Mouse (Mus musculus) lung, postnatal 10 days (tissue): ENCODE results near the gene Arel1.

ENCODE experiments used
- DNase-seq: peaks from one replicate; pipeline ENCODE4 v3.0.0; 2021

Gene Arel1

DNA sequence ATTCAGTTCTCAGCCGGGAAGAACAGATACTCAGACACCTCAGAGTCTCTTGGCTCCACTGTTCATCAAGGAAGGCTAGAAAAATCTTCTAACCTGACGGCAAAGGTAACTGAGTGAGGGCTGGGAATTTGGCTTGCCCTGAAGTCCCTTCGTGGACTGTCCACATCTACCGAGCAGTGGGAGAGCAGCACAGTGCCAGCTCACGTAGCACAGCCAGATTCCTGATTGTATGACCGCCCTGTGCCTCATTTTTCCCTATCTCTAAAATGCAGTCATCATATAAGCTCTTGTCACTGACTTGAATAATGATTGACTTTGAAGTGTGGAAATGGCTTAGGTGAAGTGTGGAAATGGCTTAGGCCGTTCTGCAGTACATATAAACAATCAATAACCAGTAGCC, 66.3 kb downstream of the Arel1 start:
- DNase-seq, result no peak

DNA sequence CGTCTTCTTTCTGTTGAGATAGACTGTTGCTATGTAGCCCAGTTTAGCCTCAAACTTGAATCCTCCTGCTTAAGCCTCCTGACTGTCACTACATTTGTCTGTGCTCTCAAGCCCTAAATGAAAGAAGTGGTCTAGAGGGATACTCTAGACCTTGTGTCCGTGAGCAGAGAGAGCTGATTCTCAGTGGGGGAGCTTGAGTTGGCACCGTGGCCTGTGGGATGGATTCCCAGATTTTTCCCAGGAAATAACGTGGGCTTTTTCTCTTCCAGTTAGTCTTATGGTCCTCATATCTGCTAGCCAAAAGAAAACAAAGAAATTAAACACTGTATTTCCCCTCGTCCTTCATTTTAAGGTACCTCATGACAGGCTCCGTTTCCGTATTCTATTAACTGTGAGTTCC, 70.4 kb downstream of the Arel1 start:
- no peak for DNase-seq

DNA sequence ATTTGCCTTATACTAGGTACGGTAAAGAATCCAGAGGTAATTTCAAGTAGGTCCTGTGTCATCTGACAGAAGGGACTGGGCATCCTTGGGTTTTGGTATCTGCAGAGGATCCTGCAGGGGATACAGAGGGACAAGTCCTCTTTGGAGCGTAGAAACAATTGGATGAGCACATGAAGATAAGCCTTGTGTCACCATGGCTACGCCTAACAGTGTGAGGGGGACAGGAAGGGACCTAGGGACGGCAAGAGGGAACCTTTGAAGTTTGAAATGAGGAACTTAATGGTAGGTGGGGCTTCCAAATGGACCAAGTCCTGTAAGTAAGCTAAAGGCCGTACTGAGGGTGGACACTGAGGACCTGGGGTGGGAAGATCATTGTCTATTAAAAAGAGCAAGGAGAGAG, 73.4 kb downstream of the Arel1 start:
- no peak for DNase-seq

DNA sequence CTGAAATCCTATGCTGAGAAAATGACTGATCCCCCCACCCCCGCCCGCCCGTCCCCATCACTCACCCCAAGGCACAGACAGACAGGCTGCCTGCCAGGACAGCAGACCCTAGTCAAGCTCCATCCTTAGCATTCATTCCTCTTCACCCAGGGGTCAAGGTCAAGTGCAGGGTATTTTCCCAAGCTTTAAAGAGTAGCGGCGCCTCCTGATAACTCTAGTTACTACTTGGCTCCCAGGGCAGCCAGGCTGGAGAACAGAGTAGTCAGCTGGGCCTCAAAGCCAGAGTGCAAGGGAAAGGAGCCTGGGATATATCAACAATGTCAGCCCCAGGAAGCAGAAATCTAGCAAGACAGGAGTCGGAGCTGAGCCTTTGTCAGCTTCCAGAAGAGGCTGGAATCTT, 74.5 kb downstream of the Arel1 start:
- DNase-seq, result peak; percentile 84

DNA sequence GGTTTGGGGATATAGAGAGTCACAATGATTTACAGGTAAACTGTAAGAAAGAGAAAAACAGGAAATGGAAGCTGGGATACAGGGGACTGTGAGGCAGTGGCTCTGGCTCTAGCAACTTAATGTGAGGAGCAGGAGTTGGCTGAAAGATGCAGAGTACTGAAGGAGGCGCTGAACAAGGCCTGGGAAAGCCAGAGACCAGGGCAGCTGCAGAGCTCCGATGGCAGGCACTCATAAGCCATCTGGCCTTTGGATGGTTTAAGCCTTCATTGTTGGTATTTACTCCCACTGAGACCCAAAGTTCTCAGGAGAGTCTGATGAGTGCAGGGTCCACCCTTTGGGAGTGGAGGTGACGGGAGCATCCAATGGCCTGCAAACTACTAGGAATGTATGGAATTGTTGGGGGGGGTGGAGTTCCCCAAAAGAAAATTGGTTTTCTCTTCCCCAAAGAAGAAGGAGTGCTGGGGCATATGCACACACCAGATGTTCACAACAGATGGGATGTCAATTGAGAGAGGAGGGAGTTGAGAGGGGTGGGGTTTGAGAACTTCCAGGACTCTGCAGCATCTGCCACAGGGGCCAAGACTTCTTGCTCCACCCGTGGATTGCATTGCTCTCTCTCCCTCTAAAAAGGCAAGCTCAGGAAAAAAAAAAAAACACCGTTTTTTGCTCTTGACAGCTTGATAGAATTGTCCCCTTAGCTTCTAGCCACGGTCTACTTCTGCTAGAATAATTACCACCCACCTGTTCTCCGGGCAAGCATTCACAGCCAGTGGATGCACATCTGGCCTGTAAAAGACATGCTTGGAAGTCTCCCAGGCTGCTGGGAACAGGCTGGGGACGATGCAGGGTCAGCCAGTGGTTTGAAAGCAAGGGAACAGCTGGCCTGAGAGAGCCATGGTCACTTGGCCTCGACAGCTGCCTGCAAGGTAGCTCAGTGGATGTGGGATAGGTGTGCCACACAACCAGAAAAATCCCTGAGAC, 76.8 kb downstream of the Arel1 start:
- DNase-seq, result no peak

DNA sequence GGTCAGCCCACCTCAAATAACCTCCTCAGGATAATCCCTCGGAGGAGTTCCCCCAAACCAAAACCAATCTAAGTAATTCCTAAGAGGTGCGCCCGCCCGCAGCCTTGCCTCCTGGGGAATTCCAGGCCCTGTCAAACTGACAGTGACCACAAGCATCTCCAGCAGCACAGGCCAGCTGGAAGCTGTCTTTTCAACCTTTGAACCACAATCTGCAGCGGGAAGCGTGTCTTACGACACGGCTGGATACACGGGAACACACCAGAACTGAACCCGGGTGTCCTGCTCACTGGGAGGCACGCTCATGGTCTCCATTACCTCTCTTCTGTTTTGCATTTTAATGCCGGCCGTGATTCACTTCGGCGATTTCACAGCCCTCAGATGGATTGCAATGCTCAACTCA, 80.4 kb downstream of the Arel1 start:
- DNase-seq, result no peak

DNA sequence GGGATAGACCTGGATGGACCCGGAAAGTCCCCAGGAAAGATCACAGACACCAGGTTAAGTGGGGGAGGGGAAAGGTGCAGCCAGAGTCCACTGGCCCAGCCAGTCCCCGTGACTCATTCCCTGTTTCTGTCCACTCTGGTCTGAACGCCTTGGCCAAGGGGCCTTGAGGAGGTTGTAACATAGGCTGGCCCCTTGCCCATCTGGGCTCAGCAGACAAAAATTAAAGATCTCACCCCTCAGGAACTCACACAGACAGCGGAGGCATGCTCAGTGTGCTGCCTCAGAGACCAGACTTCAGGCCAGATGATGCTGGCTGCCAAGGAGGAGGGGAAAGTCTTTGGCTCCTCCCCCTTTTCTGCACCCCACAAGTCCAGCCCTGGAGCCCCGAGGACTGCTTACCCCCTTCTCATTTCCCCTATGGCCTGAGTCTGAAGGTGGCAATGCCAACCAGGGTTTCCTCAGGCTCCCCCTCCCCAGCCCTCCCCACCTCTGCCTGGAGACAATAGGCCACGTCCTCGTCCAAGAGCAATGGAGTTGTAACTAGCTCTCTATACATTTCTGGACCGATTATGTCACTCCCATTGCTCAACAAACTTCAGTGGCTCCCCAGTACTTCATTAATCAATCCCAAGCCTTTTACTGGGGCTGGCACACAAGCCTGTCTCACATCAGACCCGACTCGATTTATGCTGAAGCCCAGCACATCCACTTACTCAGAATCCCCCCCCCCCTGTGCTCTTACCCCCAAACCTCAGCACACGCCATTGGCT, 85.4 kb downstream of the Arel1 start:
- peak; percentile 85 for DNase-seq

DNA sequence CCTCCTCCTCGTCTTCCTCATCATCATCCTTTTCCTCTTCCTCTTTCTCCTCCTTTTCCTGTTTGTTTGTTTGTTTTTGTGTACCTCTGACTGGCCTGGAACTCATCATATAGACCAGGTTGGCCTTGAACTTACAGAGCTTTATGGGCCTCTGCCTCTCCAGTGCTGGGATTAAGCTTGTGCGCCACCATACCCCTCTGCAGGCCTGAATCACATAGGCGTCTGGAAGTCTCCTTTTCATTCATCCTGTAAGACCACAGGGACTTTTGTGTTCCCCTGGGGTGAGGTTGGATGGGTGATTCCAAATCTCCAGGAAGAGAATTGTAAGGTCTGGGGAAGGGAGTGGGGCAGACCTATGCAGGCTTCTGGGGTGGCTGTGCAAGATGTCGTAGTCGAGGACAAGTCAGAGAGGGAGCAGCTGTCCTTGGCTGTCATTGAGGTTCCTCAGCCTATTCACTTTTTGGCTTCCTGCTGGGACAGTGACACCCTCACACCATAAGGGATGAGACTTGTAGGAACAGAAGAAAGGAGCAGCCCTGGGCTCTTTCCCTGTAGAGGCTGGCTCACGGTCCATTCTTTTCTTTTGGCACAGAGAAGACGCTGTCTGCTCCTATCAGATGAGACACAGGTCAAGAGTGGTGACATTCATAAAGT, 86.2 kb downstream of the Arel1 start:
- peak; percentile 61 for DNase-seq

DNA sequence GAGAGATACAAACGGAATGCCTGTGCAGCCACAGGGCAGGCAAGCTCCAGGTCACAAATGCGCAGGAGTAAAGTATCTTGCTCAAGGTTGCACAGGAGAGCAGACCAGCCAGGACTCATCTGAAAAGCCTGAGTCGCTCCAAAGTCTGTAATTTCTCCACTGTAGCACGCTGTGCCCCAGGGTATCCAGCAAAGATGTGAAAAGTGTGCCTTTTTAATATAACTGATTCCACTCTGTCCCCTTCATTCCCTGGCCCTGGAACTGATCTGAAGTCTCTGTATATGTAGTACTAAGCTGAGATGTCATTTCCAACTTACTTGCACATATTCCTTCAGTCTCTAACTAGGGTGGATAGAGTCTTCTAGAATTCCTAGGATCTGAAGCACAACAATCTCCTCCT, 87.9 kb downstream of the Arel1 start:
- DNase-seq, result no peak

DNA sequence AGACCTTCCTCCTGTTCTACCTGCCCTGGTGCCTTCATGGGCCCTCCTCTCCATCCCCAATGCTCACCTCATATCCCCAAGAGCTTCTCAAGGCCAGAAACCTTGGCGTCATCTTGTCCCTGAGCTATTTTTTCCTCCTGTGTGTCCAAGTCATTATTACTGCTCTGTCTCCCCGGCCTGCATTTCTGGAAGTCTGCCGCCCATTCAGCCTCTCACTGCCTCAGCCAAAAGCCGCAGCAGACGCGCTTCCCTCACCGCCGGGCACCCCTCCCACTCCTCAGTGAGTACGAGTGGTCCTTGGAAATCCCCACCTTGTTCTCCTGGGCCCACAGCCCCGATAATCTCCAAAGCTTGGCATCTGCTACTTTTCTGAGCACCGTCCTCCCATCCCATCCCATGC, 90.6 kb downstream of the Arel1 start:
- peak; percentile 76 for DNase-seq

DNA sequence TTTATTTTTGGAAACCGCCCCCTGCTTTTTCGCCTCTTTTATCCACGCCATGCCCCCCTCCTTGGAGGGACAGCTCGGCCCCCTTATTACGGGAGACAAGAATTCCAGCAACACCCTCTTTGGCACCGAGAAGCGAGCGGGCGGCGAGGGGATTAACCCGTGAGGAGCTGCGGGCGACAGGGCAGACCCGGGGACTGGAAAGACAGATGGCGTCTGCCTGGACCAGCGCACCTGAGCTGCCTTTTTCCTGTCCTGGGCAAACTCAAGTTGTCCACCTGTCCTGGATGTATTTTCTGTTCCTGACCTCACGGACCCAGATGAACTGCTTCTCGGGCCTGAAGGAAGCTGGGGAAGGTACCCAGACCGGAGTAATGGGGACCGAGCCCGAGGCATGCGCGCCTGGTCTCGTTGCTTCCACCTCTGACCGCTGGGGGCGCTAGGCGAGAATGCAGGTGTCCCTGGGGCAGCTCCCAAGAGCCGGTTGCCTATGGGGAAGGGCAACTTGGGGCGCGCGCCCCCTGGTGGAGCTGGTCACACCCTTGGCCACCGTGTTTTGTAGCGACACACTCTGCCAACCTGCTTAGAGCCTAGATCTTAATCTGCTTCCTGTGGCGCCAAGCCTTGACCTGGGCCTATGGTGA, 94.1 kb downstream of the Arel1 start, which contains the start of gene Ltbp2:
TSS of gene Ltbp2 (minus strand) at position 52 of the 641 bp plus-strand sequence.
- DNase-seq, result peak; percentile 95

DNA sequence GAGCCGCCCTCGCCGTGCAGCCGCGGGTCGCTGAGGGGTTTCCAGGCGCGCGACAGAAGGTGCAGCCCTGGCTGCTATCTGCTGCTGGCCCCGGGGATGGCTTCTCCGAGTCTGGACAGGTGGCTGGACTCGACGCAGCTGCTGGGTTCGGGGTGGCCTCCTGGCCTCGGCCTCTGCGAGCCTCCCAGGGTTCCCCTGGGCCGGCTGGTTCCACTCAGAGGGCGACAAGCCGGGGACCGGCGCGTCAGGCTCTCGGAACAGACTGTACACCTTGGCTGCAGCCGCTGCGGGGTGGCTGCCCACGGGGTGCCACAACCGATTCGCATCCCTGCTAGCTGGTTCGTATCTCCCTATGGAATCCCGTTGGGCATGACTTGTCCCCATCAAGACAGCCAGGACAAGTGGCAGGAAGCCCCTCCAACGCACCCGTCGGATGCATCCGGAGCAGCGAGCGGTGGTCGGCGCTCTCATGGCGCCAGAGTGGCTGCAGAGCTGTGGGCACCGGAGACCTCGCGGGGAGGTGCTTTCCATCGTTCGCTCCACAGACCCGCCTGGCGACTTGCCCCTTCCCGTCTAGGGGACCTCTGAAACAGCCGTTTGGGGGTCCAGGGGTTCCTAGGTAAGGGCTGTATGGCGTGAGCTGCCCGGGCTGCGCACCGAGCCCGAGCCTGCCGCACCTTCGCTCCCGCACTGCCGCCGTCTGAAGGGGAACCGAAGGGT, 94.8 kb downstream of the Arel1 start:
- peak; percentile 30 for DNase-seq

DNA sequence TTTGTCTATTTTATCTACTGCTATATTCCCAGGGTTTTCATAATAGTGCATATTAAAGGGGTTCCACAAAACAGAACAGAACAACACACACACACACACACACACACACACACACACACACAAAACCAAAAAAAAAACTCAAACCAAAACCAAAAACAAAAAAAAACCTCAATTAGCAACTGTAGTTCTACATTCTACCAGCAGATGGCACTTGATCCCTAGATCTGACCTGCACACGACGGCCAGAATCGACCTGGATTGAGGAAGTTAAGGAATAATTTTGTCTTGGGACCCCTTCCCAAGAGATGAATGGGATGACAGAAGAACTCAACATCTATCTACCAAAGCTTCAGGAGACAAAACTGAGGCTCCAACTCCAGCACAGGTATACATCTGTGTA, 97.3 kb downstream of the Arel1 start:
- DNase-seq, result peak; percentile 47

DNA sequence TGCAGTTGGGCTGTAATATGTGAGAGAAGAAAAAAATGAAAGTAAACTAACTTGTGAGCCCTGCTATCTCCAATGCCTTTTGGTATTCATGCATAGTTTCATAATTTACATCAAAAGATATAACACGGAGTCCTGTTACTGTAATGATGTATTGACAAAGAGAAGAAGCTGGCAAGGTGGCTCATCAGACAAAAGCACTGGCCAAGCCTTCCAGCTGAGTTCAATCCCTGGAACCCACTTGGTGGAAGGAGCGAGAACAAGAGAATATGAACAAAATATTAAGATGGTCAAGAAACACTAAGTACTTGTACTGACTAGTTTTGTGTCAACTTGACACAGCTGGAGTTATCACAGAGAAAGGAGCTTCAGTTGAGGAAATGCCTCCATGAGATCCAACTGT, 98.4 kb downstream of the Arel1 start:
- no peak for DNase-seq
